Mouse (Mus musculus): ENCODE measurements around the gene Abcc8. TPM values are rescaled to one million over a fixed set of nuclear protein-coding genes. Genes with fewer than 3 reads are reported as not detected.

The Abcc8 gene
- polyA plus RNA-seq, 1 experiment from 2014 or later: 0.49 TPM

- 84% methylated on average over 3 of the region's 3 CpGs for WGBS
- Histone ChIP-seq H3K4me2 (no peak overlapping the region), H3K27ac (ENCODE audit: low read depth, low read length) (no peak overlapping the region), H3K9ac (ENCODE audit: low read length) (no peak overlapping the region), H3K4me1 (ENCODE audit: control insufficient read depth, insufficient read depth, low read length) (peaks cover 2% of the 10 kb centered on the region; the same call in 1 of the 2 replicates), H3K27me3 (ENCODE audit: control insufficient read depth, insufficient read depth, low read length) (no peaks in the 10 kb centered on the region), H3K4me3 (ENCODE audit: low read depth, low read length) (no peak overlapping the region), H3K9me3 (ENCODE audit: control insufficient read depth, low read length) (no peaks in the 10 kb centered on the region), H3K36me3 (ENCODE audit: control insufficient read depth, insufficient read depth, low read length) (no peaks in the 10 kb centered on the region)
- no peak for DNase-seq (ENCODE audit: low spot score, missing footprints)
- no peak for ATAC-seq (ENCODE audit: low FRiP score)
Observed at GRCm38 (mm10) chr7:46110079-46110478, 69.8 kb downstream of the Abcc8 start.

- ATAC-seq (ENCODE audit: low FRiP score) (no peak), DNase-seq (ENCODE audit: low spot score, missing footprints) (no peak)
- no peak overlapping the region for H3K4me2 ChIP-seq
- H3K9me3 ChIP-seq (ENCODE audit: control insufficient read depth, low read length): no peaks in the 10 kb centered on the region
- no peak overlapping the region for H3K4me3 ChIP-seq (ENCODE audit: low read depth, low read length)
- 91% methylated on average over 7 of the region's 7 CpGs for WGBS
- H3K4me1 ChIP-seq (ENCODE audit: control insufficient read depth, insufficient read depth, low read length): no peaks in the 10 kb centered on the region
- H3K9ac ChIP-seq (ENCODE audit: low read length): no peak overlapping the region
- no peaks in the 10 kb centered on the region; the same call in 1 of the 2 replicates for H3K27me3 ChIP-seq (ENCODE audit: control insufficient read depth, insufficient read depth, low read length)
- no peaks in the 10 kb centered on the region for H3K36me3 ChIP-seq (ENCODE audit: control insufficient read depth, insufficient read depth, low read length)
- no peak overlapping the region for H3K27ac ChIP-seq (ENCODE audit: low read depth, low read length)
Observed at GRCm38 (mm10) chr7:46105484-46105883, 74.3 kb downstream of the Abcc8 start.

GRCm38 (mm10) chr7:46104256-46104915, 75.4 kb downstream of the Abcc8 start:
- Histone ChIP-seq H3K27me3 (ENCODE audit: control insufficient read depth, insufficient read depth, low read length) (peaks cover 5% of the 10 kb centered on the region), H3K27ac (ENCODE audit: low read depth, low read length) (no peak overlapping the region), H3K9ac (ENCODE audit: low read length) (no peak overlapping the region), H3K9me3 (ENCODE audit: control insufficient read depth, low read length) (no peaks in the 10 kb centered on the region), H3K4me2 (no peak overlapping the region), H3K36me3 (ENCODE audit: control insufficient read depth, insufficient read depth, low read length) (no peaks in the 10 kb centered on the region), H3K4me1 (ENCODE audit: control insufficient read depth, insufficient read depth, low read length) (no peaks in the 10 kb centered on the region), H3K4me3 (ENCODE audit: low read depth, low read length) (no peak overlapping the region)
- no peak for DNase-seq (ENCODE audit: low spot score, missing footprints)
- 88% methylated on average over 27 of the region's 27 CpGs for WGBS
- ATAC-seq (ENCODE audit: low FRiP score): no peak

GRCm38 (mm10) chr7:46103771-46104170, 76.1 kb downstream of the Abcc8 start:
- Histone ChIP-seq H3K9me3 (ENCODE audit: control insufficient read depth, low read length) (no peaks in the 10 kb centered on the region), H3K27ac (ENCODE audit: low read depth, low read length) (no peak overlapping the region), H3K36me3 (ENCODE audit: control insufficient read depth, insufficient read depth, low read length) (no peaks in the 10 kb centered on the region), H3K27me3 (ENCODE audit: control insufficient read depth, insufficient read depth, low read length) (peaks cover 11% of the 10 kb centered on the region), H3K4me1 (ENCODE audit: control insufficient read depth, insufficient read depth, low read length) (no peaks in the 10 kb centered on the region), H3K4me3 (ENCODE audit: low read depth, low read length) (no peak overlapping the region), H3K9ac (ENCODE audit: low read length) (no peak overlapping the region), H3K4me2 (no peak overlapping the region)
- WGBS: 89% methylated on average over 8 of the region's 8 CpGs
- ATAC-seq (ENCODE audit: low FRiP score) (no peak), DNase-seq (ENCODE audit: low spot score, missing footprints) (no peak)

GRCm38 (mm10) chr7:46103075-46103591, 76.7 kb downstream of the Abcc8 start:
- H3K4me2 ChIP-seq: no peak overlapping the region
- H3K36me3 ChIP-seq (ENCODE audit: control insufficient read depth, insufficient read depth, low read length): no peaks in the 10 kb centered on the region
- WGBS: 84% methylated on average over 8 of the region's 8 CpGs
- no peak overlapping the region for H3K27ac ChIP-seq (ENCODE audit: low read depth, low read length)
- no peak overlapping the region for H3K4me3 ChIP-seq (ENCODE audit: low read depth, low read length)
- H3K9ac ChIP-seq (ENCODE audit: low read length): no peak overlapping the region
- peaks cover 11% of the 10 kb centered on the region for H3K27me3 ChIP-seq (ENCODE audit: control insufficient read depth, insufficient read depth, low read length)
- DNase-seq (ENCODE audit: low spot score, missing footprints): no peak
- no peak for ATAC-seq (ENCODE audit: low FRiP score)
- H3K9me3 ChIP-seq (ENCODE audit: control insufficient read depth, low read length): no peaks in the 10 kb centered on the region
- H3K4me1 ChIP-seq (ENCODE audit: control insufficient read depth, insufficient read depth, low read length): no peaks in the 10 kb centered on the region

GRCm38 (mm10) chr7:46100563-46100962, 79.3 kb downstream of the Abcc8 start, which contains the start of gene Kcnj11:
Gene Kcnj11 (minus strand): TSS chr7:46100764.
- H3K27ac ChIP-seq (ENCODE audit: low read depth, low read length): no peak within 1 kb of the TSS
- H3K9me3 ChIP-seq (ENCODE audit: control insufficient read depth, low read length): no peaks in the 10 kb centered on the region
- H3K4me1 ChIP-seq (ENCODE audit: control insufficient read depth, insufficient read depth, low read length): no peaks in the 10 kb centered on the region
- 0% methylated on average over 28 of the region's 34 CpGs for WGBS
- peak; percentile 100 for DNase-seq (ENCODE audit: low spot score, missing footprints)
- H3K9ac ChIP-seq (ENCODE audit: low read length): peak within 1 kb of the TSS; percentile 67
- H3K36me3 ChIP-seq (ENCODE audit: control insufficient read depth, insufficient read depth, low read length): no peaks in the 10 kb centered on the region
- H3K4me3 ChIP-seq (ENCODE audit: low read depth, low read length): peak within 1 kb of the TSS; percentile 55
- H3K4me2 ChIP-seq: peak within 1 kb of the TSS; percentile 80
- peaks cover 13% of the 10 kb centered on the region for H3K27me3 ChIP-seq (ENCODE audit: control insufficient read depth, insufficient read depth, low read length)
- peak; percentile 85 for ATAC-seq (ENCODE audit: low FRiP score)

GRCm38 (mm10) chr7:46099682-46100081, 80.2 kb downstream of the Abcc8 start:
- H3K4me2 ChIP-seq: no peak overlapping the region
- no peaks in the 10 kb centered on the region for H3K9me3 ChIP-seq (ENCODE audit: control insufficient read depth, low read length)
- H3K9ac ChIP-seq (ENCODE audit: low read length): no peak overlapping the region
- no peak overlapping the region for H3K27ac ChIP-seq (ENCODE audit: low read depth, low read length)
- no peaks in the 10 kb centered on the region for H3K4me1 ChIP-seq (ENCODE audit: control insufficient read depth, insufficient read depth, low read length)
- DNase-seq (ENCODE audit: low spot score, missing footprints) (no peak), ATAC-seq (ENCODE audit: low FRiP score) (peak; percentile 8; the same call in 1 of the 2 replicates)
- no peaks in the 10 kb centered on the region for H3K36me3 ChIP-seq (ENCODE audit: control insufficient read depth, insufficient read depth, low read length)
- WGBS: 89% methylated on average over 13 of the region's 13 CpGs
- H3K27me3 ChIP-seq (ENCODE audit: control insufficient read depth, insufficient read depth, low read length): peaks cover 21% of the 10 kb centered on the region
- H3K4me3 ChIP-seq (ENCODE audit: low read depth, low read length): no peak overlapping the region

GRCm38 (mm10) chr7:46098919-46099286, 80.9 kb downstream of the Abcc8 start:
- no peaks in the 10 kb centered on the region for H3K4me1 ChIP-seq (ENCODE audit: control insufficient read depth, insufficient read depth, low read length)
- WGBS: 94% methylated on average over 19 of the region's 19 CpGs
- H3K9ac ChIP-seq (ENCODE audit: low read length): no peak overlapping the region
- peaks cover 24% of the 10 kb centered on the region for H3K27me3 ChIP-seq (ENCODE audit: control insufficient read depth, insufficient read depth, low read length)
- H3K9me3 ChIP-seq (ENCODE audit: control insufficient read depth, low read length): no peaks in the 10 kb centered on the region
- no peak overlapping the region for H3K4me2 ChIP-seq
- no peak overlapping the region for H3K27ac ChIP-seq (ENCODE audit: low read depth, low read length)
- ATAC-seq (ENCODE audit: low FRiP score) (no peak), DNase-seq (ENCODE audit: low spot score, missing footprints) (no peak)
- H3K36me3 ChIP-seq (ENCODE audit: control insufficient read depth, insufficient read depth, low read length): no peaks in the 10 kb centered on the region
- no peak overlapping the region for H3K4me3 ChIP-seq (ENCODE audit: low read depth, low read length)

GRCm38 (mm10) chr7:46098221-46098918, 81.5 kb downstream of the Abcc8 start:
- peaks cover under 1% of the 10 kb centered on the region; the same call in 1 of the 2 replicates for H3K4me1 ChIP-seq (ENCODE audit: control insufficient read depth, insufficient read depth, low read length)
- H3K36me3 ChIP-seq (ENCODE audit: control insufficient read depth, insufficient read depth, low read length): no peaks in the 10 kb centered on the region
- peaks cover 24% of the 10 kb centered on the region for H3K27me3 ChIP-seq (ENCODE audit: control insufficient read depth, insufficient read depth, low read length)
- 85% methylated on average over 19 of the region's 19 CpGs for WGBS
- no peak for ATAC-seq (ENCODE audit: low FRiP score)
- H3K27ac ChIP-seq (ENCODE audit: low read depth, low read length): no peak overlapping the region
- H3K9me3 ChIP-seq (ENCODE audit: control insufficient read depth, low read length): no peaks in the 10 kb centered on the region
- no peak overlapping the region for H3K4me2 ChIP-seq
- H3K9ac ChIP-seq (ENCODE audit: low read length): no peak overlapping the region
- DNase-seq (ENCODE audit: low spot score, missing footprints): no peak
- H3K4me3 ChIP-seq (ENCODE audit: low read depth, low read length): no peak overlapping the region

Measured in midbrain, embryonic 11.5 days (tissue).